Mouse (Mus musculus) lung, embryonic 14.5 days (tissue): Measurements from ENCODE around the gene Gucy2g. TPM values are rescaled to one million over a fixed set of nuclear protein-coding genes. Genes with fewer than 3 reads are reported as not detected.

ENCODE experiments used
- ATAC-seq: fragments of 200-750 bp; cut with Nextera tagmentation; 2 replicates; pipeline ENCODE4 v1.8.0; 2017; ENCODE audit warnings: mild to moderate bottlenecking, moderate TSS enrichment, moderate library complexity; ENCODE audit not compliant: insufficient read depth
- DNase-seq: peaks from one replicate; pipeline ENCODE4 v3.0.0-alpha.2; 2015
- H3K27ac ChIP-seq: fragments of 300-500 bp; sonication (generic); 2 replicates; pipeline ENCODE4 v1.5.1; 2014; ENCODE audit warnings: low read depth, mild to moderate bottlenecking, moderate library complexity
- H3K27me3 ChIP-seq: fragments of 300-500 bp; sonication (generic); 2 replicates; pipeline ENCODE4 v1.6.1; 2014; ENCODE audit warnings: low read length, control low read depth; ENCODE audit not compliant: insufficient read depth
- H3K36me3 ChIP-seq: fragments of 300-500 bp; sonication (generic); 2 replicates; pipeline ENCODE4 v1.6.1; 2014; ENCODE audit warnings: control low read depth; ENCODE audit not compliant: insufficient read depth
- H3K4me1 ChIP-seq: fragments of 300-500 bp; sonication (generic); 2 replicates; pipeline ENCODE4 v1.6.1; 2014; ENCODE audit warnings: antibody characterized with exemption, control low read depth; ENCODE audit not compliant: insufficient read depth
- H3K4me2 ChIP-seq: fragments of 300-500 bp; sonication (generic); 2 replicates; pipeline ENCODE4 v1.6.1; 2014; ENCODE audit warnings: mild to moderate bottlenecking
- H3K4me3 ChIP-seq: fragments of 300-500 bp; sonication (generic); 2 replicates; pipeline ENCODE4 v1.5.1; 2014; ENCODE audit warnings: low read depth, low read length
- H3K9ac ChIP-seq: fragments of 300-500 bp; sonication (generic); 2 replicates; pipeline ENCODE4 v1.6.1; 2014
- H3K9me3 ChIP-seq: fragments of 300-500 bp; sonication (generic); 2 replicates; pipeline ENCODE4 v1.6.1; 2016; ENCODE audit warnings: low read depth, low read length, control low read depth
- CTCF ChIP-seq: IDR thresholded peaks from 2 replicates; pipeline ENCODE4 v1.5.1; 2016; ENCODE audit warnings: antibody characterized with exemption, low read depth
- WGBS: fragments of 180-500 bp; shearing (Covaris S2); extraction: QIAGEN DNeasy Blood & Tissue Kit; methylation state at CpG from one replicate; pipeline ENCODE4 v1.1.7; 2014; 5-methylcytosine and 5-hydroxymethylcytosine counted together
- polyA plus RNA-seq: library from polyadenylated mRNA; unstranded; fragments of >200 nt; fragmentation: Nextera tagmentation; extraction: Ambion mirVana; gene quantifications from 2 replicates; pipeline ENCODE4 v1.2.1, GENCODE M21; 2014

The Gucy2g gene
- not detected in 2 replicates for polyA plus RNA-seq

- H3K36me3 ChIP-seq = no peaks in the 10 kb centered on the region
- WGBS = 72% methylated on average over 6 of the region's 6 CpGs
- H3K4me2 ChIP-seq = no peak within 1 kb of the TSS
- no peaks in the 10 kb centered on the region for H3K27me3 ChIP-seq
- no peak for ATAC-seq
- no peak within 1 kb of the TSS for H3K4me3 ChIP-seq
- H3K4me1 ChIP-seq = peaks cover 8% of the 10 kb centered on the region; the same call in 1 of the 2 replicates
- DNase-seq = no peak
- no peak within 1 kb of the TSS for H3K9ac ChIP-seq
- TF ChIP-seq CTCF = no peak
- H3K9me3 ChIP-seq = no peaks in the 10 kb centered on the region
- H3K27ac ChIP-seq = no peak within 1 kb of the TSS
These were observed at the start of gene Gucy2g for GRCm38 (mm10) chr19:55241186-55241645. Gene Gucy2g, minus strand, starts transcription at chr19:55241236.

GRCm38 (mm10) chr19:55288974-55289373 lies 47.9 kb upstream of the Gucy2g start:
- Histone ChIP-seq H3K27me3 (no peaks in the 10 kb centered on the region), H3K36me3 (peaks cover 46% of the 10 kb centered on the region)

DNA sequence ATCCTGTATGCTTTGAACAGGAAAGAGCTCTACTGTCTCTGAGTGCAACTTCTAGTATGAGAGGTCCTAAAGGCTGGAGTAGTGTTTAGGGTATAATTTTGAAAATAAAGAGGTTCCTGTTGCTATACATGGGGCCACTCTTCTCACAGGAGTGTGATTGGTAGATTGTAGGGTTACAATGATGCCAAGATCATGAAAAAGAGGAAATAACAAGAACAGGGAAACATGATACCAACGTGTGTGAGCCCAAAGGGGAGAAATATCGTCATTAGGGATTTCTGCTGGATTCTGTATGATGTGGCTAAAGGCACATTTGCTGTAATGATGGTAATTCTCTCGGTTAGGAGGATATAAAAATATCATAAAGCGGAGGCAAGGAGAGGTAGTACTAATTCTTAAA lies 45.0 kb upstream of the Gucy2g start:
- Histone ChIP-seq H3K9ac (no peak overlapping the region), H3K27ac (no peak overlapping the region), H3K36me3 (peaks cover 59% of the 10 kb centered on the region), H3K9me3 (no peaks in the 10 kb centered on the region), H3K27me3 (no peaks in the 10 kb centered on the region), H3K4me1 (no peaks in the 10 kb centered on the region), H3K4me2 (no peak overlapping the region), H3K4me3 (no peak overlapping the region)
- ATAC-seq (no peak), DNase-seq (no peak)
- WGBS = 87% methylated on average over 4 of the region's 4 CpGs
- no peak for TF ChIP-seq CTCF

More at GRCm38 (mm10) chr19:55288974-55289373, 47.9 kb upstream of the Gucy2g start:
- no peak overlapping the region for H3K4me2 ChIP-seq
- no peaks in the 10 kb centered on the region for H3K4me1 ChIP-seq
- DNase-seq (no peak), ATAC-seq (no peak)
- H3K9me3 ChIP-seq = no peaks in the 10 kb centered on the region
- no peak overlapping the region for H3K9ac ChIP-seq
- no peak for TF ChIP-seq CTCF
- H3K27ac ChIP-seq = no peak overlapping the region
- no peak overlapping the region for H3K4me3 ChIP-seq

DNA sequence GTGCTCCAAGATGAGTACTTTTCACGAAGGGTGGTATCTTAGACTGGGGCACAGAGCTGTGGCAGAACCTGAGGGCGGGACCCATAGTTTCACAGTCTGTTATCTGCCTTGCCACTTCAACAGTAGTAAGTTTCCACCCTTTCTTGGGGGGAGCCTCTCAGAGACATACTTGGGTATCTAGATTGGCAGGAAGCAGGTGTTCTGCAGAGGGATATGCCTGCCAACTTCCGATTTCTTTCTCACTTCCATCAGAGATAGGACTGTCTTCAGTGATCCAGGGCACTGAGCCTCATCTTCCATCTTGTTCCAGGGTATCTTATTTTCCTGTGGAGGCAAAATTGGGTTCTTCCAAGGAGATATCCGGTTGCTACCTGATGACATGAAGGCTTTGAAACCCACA lies 43.1 kb upstream of the Gucy2g start:
- ATAC-seq (no peak; the same call in 1 of the 2 replicates), DNase-seq (no peak)
- H3K36me3 ChIP-seq = peaks cover 55% of the 10 kb centered on the region
- 85% methylated on average over 4 of the region's 4 CpGs for WGBS
- no peak for TF ChIP-seq CTCF
- no peak overlapping the region for H3K4me3 ChIP-seq
- no peak overlapping the region for H3K27ac ChIP-seq
- H3K4me1 ChIP-seq = no peaks in the 10 kb centered on the region
- H3K9me3 ChIP-seq = no peaks in the 10 kb centered on the region
- no peak overlapping the region for H3K9ac ChIP-seq
- no peak overlapping the region for H3K4me2 ChIP-seq
- H3K27me3 ChIP-seq = no peaks in the 10 kb centered on the region

DNA sequence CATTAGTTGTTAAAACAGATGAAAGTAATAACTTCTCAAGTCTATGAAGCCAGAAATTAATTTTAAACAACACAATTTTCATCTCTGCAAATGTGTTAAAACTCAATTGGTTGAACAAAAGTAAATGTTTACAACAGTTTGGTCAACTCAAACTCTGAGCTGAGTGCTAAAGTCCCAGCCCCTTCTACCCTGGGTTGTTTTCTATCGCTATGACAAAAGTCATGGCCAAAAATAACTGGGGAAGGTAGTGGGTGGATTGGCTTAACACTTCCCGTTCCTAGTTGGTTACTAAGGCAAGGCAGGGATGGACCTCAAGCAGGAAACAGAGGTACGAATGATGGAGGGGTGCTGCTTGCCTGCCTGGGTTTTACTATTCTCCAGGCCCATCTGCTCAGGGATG lies 35.7 kb upstream of the Gucy2g start:
- Histone ChIP-seq H3K9ac (no peak overlapping the region), H3K4me1 (no peaks in the 10 kb centered on the region; the same call in 1 of the 2 replicates), H3K27ac (no peak overlapping the region), H3K27me3 (no peaks in the 10 kb centered on the region), H3K36me3 (peaks cover 22% of the 10 kb centered on the region), H3K9me3 (no peaks in the 10 kb centered on the region), H3K4me3 (no peak overlapping the region), H3K4me2 (no peak overlapping the region)
- 90% methylated on average over 3 of the region's 3 CpGs for WGBS
- TF ChIP-seq CTCF = no peak
- ATAC-seq (no peak), DNase-seq (no peak)

- H3K9me3 ChIP-seq = no peaks in the 10 kb centered on the region
- H3K4me2 ChIP-seq = no peak overlapping the region
- no peak overlapping the region for H3K9ac ChIP-seq
- ATAC-seq (no peak), DNase-seq (no peak)
- no peak overlapping the region for H3K4me3 ChIP-seq
- no peak for TF ChIP-seq CTCF
- H3K4me1 ChIP-seq = no peaks in the 10 kb centered on the region; the same call in 1 of the 2 replicates
- peaks cover 17% of the 10 kb centered on the region; the same call in 1 of the 2 replicates for H3K36me3 ChIP-seq
- H3K27me3 ChIP-seq = no peaks in the 10 kb centered on the region
- WGBS = 76% methylated on average over 4 of the region's 4 CpGs
- H3K27ac ChIP-seq = no peak overlapping the region
These were observed 35.1 kb upstream of the Gucy2g start for GRCm38 (mm10) chr19:55276100-55276499.

- peaks cover 4% of the 10 kb centered on the region; the same call in 1 of the 2 replicates for H3K4me1 ChIP-seq
- ATAC-seq (no peak), DNase-seq (no peak)
- H3K4me3 ChIP-seq = no peak overlapping the region
- no peaks in the 10 kb centered on the region for H3K9me3 ChIP-seq
- H3K4me2 ChIP-seq = no peak overlapping the region
- H3K27ac ChIP-seq = no peak overlapping the region
- H3K9ac ChIP-seq = no peak overlapping the region
- WGBS = 59% methylated on average over 6 of the region's 6 CpGs
- H3K36me3 ChIP-seq = peaks cover 12% of the 10 kb centered on the region; the same call in 1 of the 2 replicates
- TF ChIP-seq CTCF = no peak
- H3K27me3 ChIP-seq = no peaks in the 10 kb centered on the region
These were observed 32.3 kb upstream of the Gucy2g start for GRCm38 (mm10) chr19:55273340-55273739.
